Mouse (Mus musculus): ENCODE measurements around the gene Dop1b. TPM values are rescaled to one million over a fixed set of nuclear protein-coding genes. Genes with fewer than 3 reads are reported as not detected.
"Not testable (repeated sequence)": the region's sequence is repeated elsewhere in the genome, so short reads cannot be mapped to it uniquely, and the experiment has no call there.

Dop1b gene
- polyA plus RNA-seq, 1 experiment, result 49.2 TPM

- no peak overlapping the region for H3K4me3 ChIP-seq (replicated peaks; ENCODE audit: control insufficient read depth, low read depth, low read length)
- 75% methylated on average over 4 of the region's 4 CpGs for WGBS
- H3K4me1 ChIP-seq (ENCODE audit: control insufficient read depth, insufficient read depth, low read length), result no peaks in the 10 kb centered on the region
- H3K27ac ChIP-seq (ENCODE audit: control insufficient read depth, insufficient read depth, low read depth, low read length, poor library complexity), result no peak overlapping the region
- TF ChIP-seq POLR2A (IDR thresholded peaks at IDR 0.05; ENCODE audit: borderline replicate concordance, control insufficient read depth, low read depth, low read length) (no peak), CTCF (IDR thresholded peaks at IDR 0.05; ENCODE audit: control insufficient read depth, insufficient read depth, low read length) (peak; percentile 40; the same call in 1 of the 2 replicates)
Measured at GRCm38 (mm10) chr16:93824799-93825198, 113.1 kb downstream of the Dop1b start.

DNA sequence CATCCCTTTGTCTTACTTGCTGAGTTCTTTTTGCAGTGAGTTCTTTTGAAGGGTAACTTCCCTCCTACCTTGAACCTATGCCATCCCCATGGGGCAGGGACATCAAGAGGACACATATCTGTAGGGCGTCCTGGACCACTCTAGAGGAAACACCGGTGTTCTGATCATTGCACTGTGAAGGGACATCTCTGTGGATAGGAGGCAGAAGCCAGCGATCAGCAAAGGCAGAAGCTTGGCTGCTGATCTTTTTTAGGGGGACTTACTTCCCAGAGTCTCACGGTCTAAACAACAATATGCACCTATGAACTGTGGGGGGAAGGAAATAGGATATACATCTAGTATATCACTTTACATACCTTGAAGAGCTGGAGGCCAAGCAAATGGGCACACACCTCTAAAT, 113.8 kb downstream of the Dop1b start:
- WGBS, result 85% methylated on average over 4 of the region's 4 CpGs
- Histone ChIP-seq H3K4me3 (replicated peaks; ENCODE audit: control insufficient read depth, low read depth, low read length) (no peak overlapping the region), H3K27ac (ENCODE audit: control insufficient read depth, insufficient read depth, low read depth, low read length, poor library complexity) (no peak overlapping the region), H3K4me1 (ENCODE audit: control insufficient read depth, insufficient read depth, low read length) (no peaks in the 10 kb centered on the region)
- no peak for TF ChIP-seq POLR2A (IDR thresholded peaks at IDR 0.05; ENCODE audit: borderline replicate concordance, control insufficient read depth, low read depth, low read length)
- TF ChIP-seq CTCF (IDR thresholded peaks at IDR 0.05; ENCODE audit: control insufficient read depth, insufficient read depth, low read length), result no peak

- TF ChIP-seq CTCF (IDR thresholded peaks at IDR 0.05; ENCODE audit: control insufficient read depth, insufficient read depth, low read length), result no peak
- TF ChIP-seq POLR2A (IDR thresholded peaks at IDR 0.05; ENCODE audit: borderline replicate concordance, control insufficient read depth, low read depth, low read length), result no peak
- Histone ChIP-seq H3K4me3 (replicated peaks; ENCODE audit: control insufficient read depth, low read depth, low read length) (no peak overlapping the region), H3K4me1 (ENCODE audit: control insufficient read depth, insufficient read depth, low read length) (no peaks in the 10 kb centered on the region), H3K27ac (ENCODE audit: control insufficient read depth, insufficient read depth, low read depth, low read length, poor library complexity) (no peak overlapping the region)
- 86% methylated on average over 11 of the region's 11 CpGs for WGBS
Measured at GRCm38 (mm10) chr16:93826054-93826453, 114.3 kb downstream of the Dop1b start.

GRCm38 (mm10) chr16:93826478-93826877, 114.8 kb downstream of the Dop1b start:
- not testable (repeated sequence) for H3K4me3 ChIP-seq (replicated peaks; ENCODE audit: control insufficient read depth, low read depth, low read length); H3K4me1 ChIP-seq (ENCODE audit: control insufficient read depth, insufficient read depth, low read length); H3K27ac ChIP-seq (ENCODE audit: control insufficient read depth, insufficient read depth, low read depth, low read length, poor library complexity)
- 66% methylated on average over 5 of the region's 5 CpGs for WGBS

DNA sequence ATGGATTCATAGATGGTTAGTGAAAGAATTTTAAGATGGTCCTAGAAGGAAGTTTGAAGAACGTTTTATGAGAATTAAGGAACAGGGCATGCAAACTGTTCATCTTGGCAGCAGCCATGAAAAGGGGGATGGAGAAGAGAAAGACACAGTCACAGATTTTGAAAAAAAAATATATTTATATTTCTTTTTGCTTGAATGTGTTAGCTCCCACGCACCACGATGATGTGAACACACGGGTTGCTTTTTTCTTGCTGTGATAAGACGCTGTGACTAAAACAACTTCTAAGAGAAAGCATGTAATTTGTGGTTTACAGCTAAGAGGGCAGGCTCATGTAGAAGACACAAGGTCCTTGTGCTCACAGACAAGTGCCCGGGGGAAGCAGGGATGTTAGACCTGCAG, 115.2 kb downstream of the Dop1b start:
- Histone ChIP-seq H3K4me1 (ENCODE audit: control insufficient read depth, insufficient read depth, low read length) (no peaks in the 10 kb centered on the region; the same call in 1 of the 2 replicates), H3K4me3 (replicated peaks; ENCODE audit: control insufficient read depth, low read depth, low read length) (no peak overlapping the region), H3K27ac (ENCODE audit: control insufficient read depth, insufficient read depth, low read depth, low read length, poor library complexity) (no peak overlapping the region)
- no peak for TF ChIP-seq CTCF (IDR thresholded peaks at IDR 0.05; ENCODE audit: control insufficient read depth, insufficient read depth, low read length)
- no peak for TF ChIP-seq POLR2A (IDR thresholded peaks at IDR 0.05; ENCODE audit: borderline replicate concordance, control insufficient read depth, low read depth, low read length)
- WGBS, result 87% methylated on average over 6 of the region's 6 CpGs

DNA sequence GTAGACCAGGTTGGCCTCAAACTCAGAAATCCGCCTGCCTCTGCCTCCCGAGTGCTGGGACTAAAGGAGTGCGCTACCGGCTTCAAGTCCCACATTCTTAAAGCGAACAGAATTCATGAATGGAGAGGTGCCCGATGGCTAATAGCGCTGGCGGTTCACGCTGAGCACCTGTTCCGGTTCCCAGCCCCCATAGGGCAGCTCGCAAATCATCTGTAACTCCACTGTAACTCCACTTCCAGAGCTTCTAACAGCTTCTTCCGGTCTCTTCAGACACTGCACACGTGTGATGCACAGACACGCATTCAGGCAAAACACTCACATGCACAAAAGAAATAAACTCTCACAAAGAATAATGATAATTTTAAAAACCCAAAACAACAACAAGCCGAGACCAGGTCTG, 117.8 kb downstream of the Dop1b start:
- 92% methylated on average over 15 of the region's 15 CpGs for WGBS
- TF ChIP-seq CTCF (IDR thresholded peaks at IDR 0.05; ENCODE audit: control insufficient read depth, insufficient read depth, low read length), result no peak
- no peak for TF ChIP-seq POLR2A (IDR thresholded peaks at IDR 0.05; ENCODE audit: borderline replicate concordance, control insufficient read depth, low read depth, low read length)
- H3K4me3 ChIP-seq (replicated peaks; ENCODE audit: control insufficient read depth, low read depth, low read length), result no peak overlapping the region
- no peak overlapping the region for H3K27ac ChIP-seq (ENCODE audit: control insufficient read depth, insufficient read depth, low read depth, low read length, poor library complexity)
- H3K4me1 ChIP-seq (ENCODE audit: control insufficient read depth, insufficient read depth, low read length), result peaks cover 4% of the 10 kb centered on the region

GRCm38 (mm10) chr16:93830071-93830470, 118.4 kb downstream of the Dop1b start:
- WGBS, result 83% methylated on average over 9 of the region's 9 CpGs
- no peak overlapping the region for H3K27ac ChIP-seq (ENCODE audit: control insufficient read depth, insufficient read depth, low read depth, low read length, poor library complexity)
- H3K4me1 ChIP-seq (ENCODE audit: control insufficient read depth, insufficient read depth, low read length), result peaks cover 6% of the 10 kb centered on the region
- no peak for TF ChIP-seq POLR2A (IDR thresholded peaks at IDR 0.05; ENCODE audit: borderline replicate concordance, control insufficient read depth, low read depth, low read length)
- TF ChIP-seq CTCF (IDR thresholded peaks at IDR 0.05; ENCODE audit: control insufficient read depth, insufficient read depth, low read length), result no peak
- no peak overlapping the region for H3K4me3 ChIP-seq (replicated peaks; ENCODE audit: control insufficient read depth, low read depth, low read length)

DNA sequence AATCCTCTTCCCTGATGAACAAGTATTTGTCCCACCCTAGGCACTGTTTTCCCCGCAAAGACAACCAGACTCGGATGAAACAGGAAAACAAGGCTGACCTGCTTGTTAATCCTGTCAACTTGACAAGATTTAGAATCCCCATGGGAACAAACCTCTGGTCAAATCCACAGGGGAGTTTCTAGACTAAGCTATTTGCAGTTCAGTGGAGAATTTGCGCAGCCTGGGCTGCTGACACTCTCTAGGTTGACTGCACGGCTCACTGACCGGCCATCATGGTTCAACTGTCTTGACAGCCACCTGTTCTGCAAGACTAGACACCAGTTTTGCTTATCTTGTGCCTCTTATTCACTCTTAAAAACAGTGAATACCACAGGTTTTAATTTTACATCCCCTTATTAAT, 119.2 kb downstream of the Dop1b start:
- H3K4me1 ChIP-seq (ENCODE audit: control insufficient read depth, insufficient read depth, low read length), result peaks cover 8% of the 10 kb centered on the region
- H3K4me3 ChIP-seq (replicated peaks; ENCODE audit: control insufficient read depth, low read depth, low read length), result no peak overlapping the region
- 76% methylated on average over 5 of the region's 5 CpGs for WGBS
- no peak overlapping the region for H3K27ac ChIP-seq (ENCODE audit: control insufficient read depth, insufficient read depth, low read depth, low read length, poor library complexity)
- TF ChIP-seq POLR2A (IDR thresholded peaks at IDR 0.05; ENCODE audit: borderline replicate concordance, control insufficient read depth, low read depth, low read length) (no peak), CTCF (IDR thresholded peaks at IDR 0.05; ENCODE audit: control insufficient read depth, insufficient read depth, low read length) (no peak)

DNA sequence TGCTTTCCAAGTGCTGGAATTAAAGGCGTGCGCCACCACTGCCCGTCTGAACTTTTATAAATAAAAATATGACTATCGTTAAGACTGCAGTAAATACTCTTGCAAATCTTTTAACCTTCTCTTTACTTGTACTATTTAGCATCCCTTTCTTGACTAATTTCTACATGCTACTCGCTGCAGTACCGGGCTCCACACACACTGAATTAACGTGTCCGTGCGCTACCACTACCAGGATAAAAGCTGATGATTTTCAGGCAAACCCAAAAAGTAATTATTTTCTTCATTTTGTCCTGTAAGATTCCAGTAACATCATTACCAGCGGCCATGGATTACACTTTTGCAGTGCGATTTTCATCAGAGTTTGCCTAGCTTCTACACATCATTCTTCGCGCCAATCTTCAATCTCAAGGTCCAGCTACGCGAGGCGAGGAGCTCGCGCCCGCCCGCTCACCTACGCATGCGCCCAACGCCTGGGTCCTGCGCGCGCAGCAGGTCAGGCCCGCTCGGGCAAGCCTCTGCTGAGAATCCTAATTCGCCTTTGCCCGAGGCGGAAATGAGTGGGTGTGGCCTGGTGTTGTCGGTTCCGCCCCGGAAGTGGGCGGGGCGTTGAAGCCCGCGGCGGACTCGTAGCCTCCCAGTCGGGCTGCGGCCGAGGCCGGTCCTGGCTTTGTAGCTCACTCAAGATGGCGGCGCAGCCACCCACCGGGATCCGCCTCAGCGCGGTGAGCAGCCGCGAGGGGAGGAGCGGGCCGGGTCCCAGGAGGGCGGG, 120.1 kb downstream of the Dop1b start, which contains the start of gene Morc3:
Gene Morc3 (plus strand): TSS at position 495 of the 769 bp plus-strand sequence.
- peak within 1 kb of the TSS; percentile 100 for H3K4me3 ChIP-seq (replicated peaks; ENCODE audit: control insufficient read depth, low read depth, low read length)
- peak; percentile 97 for TF ChIP-seq POLR2A (IDR thresholded peaks at IDR 0.05; ENCODE audit: borderline replicate concordance, control insufficient read depth, low read depth, low read length)
- TF ChIP-seq CTCF (IDR thresholded peaks at IDR 0.05; ENCODE audit: control insufficient read depth, insufficient read depth, low read length), result no peak
- peak within 1 kb of the TSS; percentile 99 for H3K27ac ChIP-seq (ENCODE audit: control insufficient read depth, insufficient read depth, low read depth, low read length, poor library complexity)
- peaks cover 8% of the 10 kb centered on the region for H3K4me1 ChIP-seq (ENCODE audit: control insufficient read depth, insufficient read depth, low read length)
- 11% methylated on average over 55 of the region's 55 CpGs for WGBS
